Mouse (Mus musculus): Measurements from ENCODE around the gene Slc25a33.

Slc25a33 gene

GRCm38 (mm10) chr4:149774094-149774470 lies at the start of gene Slc25a33:
Gene Slc25a33, minus strand, starts transcription at chr4:149774277.
- in situ Hi-C loops (cut with MboI, MseI), result no loop called here

- in situ Hi-C loops (cut with MboI, MseI), result loop anchor here (25.0 kb wide), 1 partner anchor 265 kb away; the partner anchor contains the start of gene Gpr157
Observed at GRCm38 (mm10) chr4:149822586-149823196, 48.6 kb upstream of the Slc25a33 start.

DNA sequence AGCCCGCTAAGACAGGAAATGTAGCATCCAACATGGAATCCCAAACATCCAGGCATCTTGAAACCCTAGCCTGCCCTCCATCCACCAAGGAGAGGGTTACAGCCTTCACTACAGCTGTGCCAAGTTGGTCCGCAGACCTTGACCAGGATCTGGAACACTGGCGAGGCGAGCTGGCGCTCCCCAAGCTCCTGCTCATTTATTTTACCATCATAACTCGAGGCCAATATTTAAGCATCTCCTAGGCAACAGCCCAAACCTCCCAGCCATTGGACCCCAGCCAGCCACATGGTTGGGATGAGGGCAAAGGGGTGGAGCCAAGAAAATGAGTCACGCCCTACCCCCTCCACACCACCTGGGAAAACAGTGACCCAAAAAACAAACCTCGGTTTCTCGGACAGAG lies 48.0 kb upstream of the Slc25a33 start:
- in situ Hi-C loops (cut with MboI, MseI), result loop anchor here (25.0 kb wide), 1 partner anchor 265 kb away; the partner anchor contains the start of gene Gpr157

- in situ Hi-C loops (cut with MboI, MseI), result loop anchor here (25.0 kb wide), 1 partner anchor 267 kb away; the partner anchor contains the start of gene Gpr157
Observed at GRCm38 (mm10) chr4:149820569-149820968, 46.5 kb upstream of the Slc25a33 start.

DNA sequence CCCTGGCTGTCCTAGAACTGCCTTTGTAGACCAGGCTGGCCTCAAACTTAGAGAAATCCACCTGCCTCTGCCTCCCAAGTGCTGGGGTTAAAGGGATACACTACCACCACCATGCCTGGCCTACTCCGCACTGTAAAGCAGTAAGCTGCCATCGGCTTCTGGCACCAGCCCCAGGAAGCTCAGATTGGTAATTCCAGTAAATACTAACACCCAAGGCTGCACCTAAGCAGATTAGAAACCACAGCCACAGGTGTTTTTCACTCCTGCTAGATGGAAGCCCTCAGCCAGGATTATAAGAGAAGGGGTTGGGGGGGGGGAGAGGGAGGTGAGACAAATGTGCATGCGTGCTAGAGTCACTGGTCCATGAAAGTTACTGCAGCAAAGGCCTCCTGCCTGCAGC lies 45.1 kb upstream of the Slc25a33 start:
- in situ Hi-C loops (cut with MboI, MseI), result loop anchor here (25.0 kb wide), 1 partner anchor 268 kb away; the partner anchor contains the start of gene Gpr157

- in situ Hi-C loops (cut with MboI, MseI), result loop anchor here (25.0 kb wide), 1 partner anchor 271 kb away; the partner anchor contains the start of gene Gpr157
Observed at GRCm38 (mm10) chr4:149816598-149816997, 42.5 kb upstream of the Slc25a33 start.

- in situ Hi-C loops (cut with MboI, MseI), result loop anchor here (25.0 kb wide), 1 partner anchor 272 kb away; the partner anchor contains the start of gene Gpr157
Observed at GRCm38 (mm10) chr4:149815586-149815985, 41.5 kb upstream of the Slc25a33 start.

GRCm38 (mm10) chr4:149813409-149814184 lies 39.5 kb upstream of the Slc25a33 start:
- in situ Hi-C loops (cut with MboI, MseI), result loop anchor here (25.0 kb wide), 1 partner anchor 274 kb away; the partner anchor contains the start of gene Gpr157

- in situ Hi-C loops (cut with MboI, MseI), result loop anchor here (25.0 kb wide), 1 partner anchor 277 kb away; the partner anchor contains the start of gene Gpr157
Observed at GRCm38 (mm10) chr4:149810372-149810771, 36.3 kb upstream of the Slc25a33 start.

DNA sequence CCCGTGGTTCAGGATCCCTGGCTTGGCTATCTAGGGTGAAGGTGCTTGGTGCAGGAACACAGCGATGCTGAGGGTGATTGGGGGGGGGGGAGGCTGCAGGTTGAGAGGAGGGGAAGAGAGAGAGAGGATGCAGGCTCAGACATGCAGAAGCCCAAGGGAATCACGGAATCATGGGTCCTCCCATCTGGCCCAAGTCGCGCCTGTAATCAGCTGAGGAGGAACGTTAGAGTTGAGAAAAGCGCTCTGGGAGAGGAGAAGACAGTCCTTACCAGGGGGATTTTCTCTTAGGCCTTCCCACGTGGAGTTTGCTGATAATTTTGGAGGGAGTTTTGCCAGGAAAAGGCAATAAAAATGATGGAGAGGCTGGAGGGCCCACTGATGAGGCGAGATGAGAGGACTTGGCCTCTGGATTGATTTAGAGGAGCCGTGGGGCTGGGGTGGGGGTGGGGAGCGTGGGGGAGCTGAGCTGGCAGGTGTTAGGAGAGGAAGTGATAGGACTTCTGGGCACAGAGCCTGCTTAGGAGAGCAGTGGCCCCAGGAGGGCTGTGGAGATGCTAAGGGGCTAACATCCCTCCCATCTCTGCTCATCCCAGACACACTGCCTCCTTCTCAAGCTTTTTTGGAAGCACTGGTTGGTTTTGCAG lies 34.6 kb upstream of the Slc25a33 start:
- in situ Hi-C loops (cut with MboI, MseI), result loop anchor here (5.0 to 25.0 kb wide), 2 partner anchors 149 to 279 kb away; partner anchors contain the start of genes Gpr157 and Spsb1

DNA sequence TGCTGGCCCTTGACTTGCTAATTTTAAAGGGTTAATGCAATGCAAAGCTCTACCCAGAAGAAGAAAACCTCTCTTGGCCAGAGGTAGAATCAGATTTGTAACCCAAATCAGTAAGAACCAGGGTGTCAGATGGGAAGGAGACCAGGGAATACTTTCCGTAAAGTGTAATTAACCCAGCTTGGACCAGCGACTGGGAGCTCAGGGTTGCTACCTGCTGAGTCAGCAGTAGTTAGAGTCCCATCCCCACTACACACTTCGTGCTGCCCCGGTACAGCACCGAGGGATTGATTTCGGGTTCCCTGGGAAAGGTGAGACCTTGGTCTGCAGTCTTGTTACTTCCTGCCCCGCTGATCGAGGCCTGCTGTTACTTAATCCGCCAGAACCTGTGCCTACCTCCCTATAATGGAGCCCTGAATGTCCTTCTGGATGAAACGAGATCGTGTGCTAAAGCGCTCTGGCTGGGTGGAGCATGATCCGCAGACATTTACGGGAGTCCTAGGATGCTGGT lies 34.0 kb upstream of the Slc25a33 start:
- in situ Hi-C loops (cut with MboI, MseI), result loop anchor here (5.0 to 25.0 kb wide), 2 partner anchors 149 to 279 kb away; partner anchors contain the start of genes Gpr157 and Spsb1

DNA sequence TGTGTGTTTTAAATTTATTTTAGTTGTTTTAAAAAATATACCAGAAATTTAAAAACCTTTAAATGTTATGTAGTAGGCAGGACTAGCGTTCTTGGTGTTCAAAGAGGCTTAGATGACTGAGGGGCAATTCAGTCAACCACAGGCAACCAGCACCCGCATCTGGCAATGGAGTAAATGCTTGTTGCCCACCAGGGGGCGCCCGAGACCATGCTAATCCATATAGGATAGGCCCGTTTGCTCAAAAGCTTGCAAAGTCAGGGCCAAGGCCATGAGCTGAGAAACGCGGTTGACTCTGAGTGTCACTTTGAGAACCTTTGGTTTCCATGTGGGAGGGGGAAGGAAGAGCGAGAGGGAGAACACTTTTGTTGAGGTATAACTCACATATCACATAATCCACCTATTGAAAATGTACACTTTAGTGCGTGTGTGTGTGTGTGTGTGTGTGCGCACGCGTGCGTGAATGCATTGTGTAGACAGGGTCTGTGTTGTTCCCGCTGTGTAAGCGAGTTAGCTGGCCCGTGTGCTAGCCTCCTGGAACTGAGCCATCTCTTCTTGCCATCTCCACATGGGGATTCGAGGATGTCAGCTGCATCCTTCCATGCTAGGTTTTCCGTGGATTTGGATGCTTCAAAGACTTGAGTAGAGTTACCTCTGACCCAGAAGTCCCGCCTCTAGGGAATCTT lies 32.8 kb upstream of the Slc25a33 start:
- in situ Hi-C loops (cut with MboI, MseI), result loop anchor here (5.0 to 25.0 kb wide), 2 partner anchors 150 to 280 kb away; partner anchors contain the start of genes Gpr157 and Spsb1

DNA sequence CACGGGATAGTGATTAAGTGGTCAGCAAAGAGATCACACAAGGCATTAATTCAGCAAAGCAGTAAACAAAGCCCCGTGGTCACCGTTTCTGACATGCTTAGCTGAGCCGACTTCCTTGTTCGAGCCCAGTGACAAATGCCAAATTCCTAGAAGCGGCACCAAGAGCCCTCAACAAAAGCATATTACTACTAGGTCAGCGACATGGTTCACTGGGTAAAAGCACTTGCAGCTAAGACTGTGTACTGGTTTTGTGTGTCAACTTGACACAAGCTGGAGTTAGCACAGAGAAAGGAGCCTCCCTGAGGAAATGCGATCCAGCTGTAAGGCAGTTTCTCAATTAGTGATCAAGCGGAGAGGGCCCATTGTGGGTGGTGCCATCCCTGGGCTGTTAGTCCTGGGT lies 28.2 kb upstream of the Slc25a33 start:
- in situ Hi-C loops (cut with MboI, MseI), result loop anchor here (25.0 kb wide), 1 partner anchor 285 kb away; the partner anchor contains the start of gene Gpr157

- in situ Hi-C loops (cut with MboI, MseI), result loop anchor here (25.0 kb wide), 1 partner anchor 287 kb away; the partner anchor contains the start of gene Gpr157
Observed at GRCm38 (mm10) chr4:149800576-149800975, 26.5 kb upstream of the Slc25a33 start.

GRCm38 (mm10) chr4:149800172-149800464 lies 26.0 kb upstream of the Slc25a33 start:
- in situ Hi-C loops (cut with MboI, MseI), result loop anchor here (25.0 kb wide), 1 partner anchor 287 kb away; the partner anchor contains the start of gene Gpr157

DNA sequence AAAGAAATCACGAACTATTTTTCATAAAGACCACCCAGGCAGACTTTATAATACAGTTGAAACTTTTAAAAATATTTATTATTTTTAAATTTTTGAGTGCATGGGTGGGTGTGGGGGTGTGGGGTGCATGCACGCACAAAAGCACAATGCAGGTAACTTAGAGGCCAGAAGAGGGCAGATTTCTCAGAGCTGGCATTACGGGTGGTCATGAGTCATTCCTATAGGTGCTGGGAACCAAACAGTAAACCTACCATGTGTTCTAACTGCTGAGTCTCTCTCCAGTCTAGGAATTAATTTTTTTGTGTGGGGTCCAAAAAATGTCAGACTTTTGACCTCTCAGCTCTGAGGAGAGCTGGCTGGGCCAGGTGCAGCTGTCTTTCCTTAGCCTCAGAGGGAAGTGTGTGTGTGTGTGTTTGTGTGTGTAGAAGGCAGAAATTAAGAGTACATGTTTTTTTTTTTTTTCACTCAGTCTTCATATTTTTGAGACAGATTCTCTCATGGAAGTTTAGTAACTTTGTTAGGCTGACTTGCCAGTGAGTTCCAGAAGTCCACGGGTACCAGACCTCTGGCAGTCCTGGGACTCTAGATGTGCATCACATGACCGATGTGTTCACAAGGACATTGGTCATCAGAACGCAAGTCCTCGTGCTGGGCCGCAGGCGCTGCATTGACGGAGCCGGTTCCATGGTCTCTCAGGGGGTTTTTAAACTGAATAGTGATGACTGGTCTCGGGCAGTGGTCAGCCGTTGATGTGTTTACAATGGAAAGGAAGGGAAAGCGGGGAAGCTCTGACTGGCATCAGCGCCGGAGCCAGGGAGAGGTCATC lies 25.5 kb upstream of the Slc25a33 start:
- in situ Hi-C loops (cut with MboI, MseI), result loop anchor here (25.0 kb wide), 1 partner anchor 288 kb away; the partner anchor contains the start of gene Gpr157

- in situ Hi-C loops (cut with MboI, MseI), result no loop called here
Observed at GRCm38 (mm10) chr4:149798684-149799309, 24.7 kb upstream of the Slc25a33 start.

DNA sequence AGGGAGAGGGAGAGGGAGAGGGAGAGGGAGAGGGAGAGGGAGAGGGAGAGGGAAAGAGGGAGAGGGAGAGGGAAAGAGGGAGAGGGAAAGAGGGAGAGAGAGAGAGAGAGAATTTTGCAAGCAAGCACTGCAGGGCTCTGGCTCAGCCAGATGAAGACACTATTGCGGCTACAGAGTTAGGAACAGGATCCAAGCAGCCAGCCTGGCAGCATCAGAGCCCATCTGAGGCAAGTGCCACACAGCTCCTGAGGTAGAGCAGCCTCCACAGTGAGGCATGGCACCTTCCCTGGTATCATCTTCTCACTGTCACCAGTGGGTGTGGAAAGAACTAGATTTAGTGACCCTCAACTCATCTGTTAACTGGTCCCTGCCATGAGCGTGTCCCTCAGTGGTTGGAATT lies 24.0 kb upstream of the Slc25a33 start:
- in situ Hi-C loops (cut with MboI, MseI), result no loop called here

DNA sequence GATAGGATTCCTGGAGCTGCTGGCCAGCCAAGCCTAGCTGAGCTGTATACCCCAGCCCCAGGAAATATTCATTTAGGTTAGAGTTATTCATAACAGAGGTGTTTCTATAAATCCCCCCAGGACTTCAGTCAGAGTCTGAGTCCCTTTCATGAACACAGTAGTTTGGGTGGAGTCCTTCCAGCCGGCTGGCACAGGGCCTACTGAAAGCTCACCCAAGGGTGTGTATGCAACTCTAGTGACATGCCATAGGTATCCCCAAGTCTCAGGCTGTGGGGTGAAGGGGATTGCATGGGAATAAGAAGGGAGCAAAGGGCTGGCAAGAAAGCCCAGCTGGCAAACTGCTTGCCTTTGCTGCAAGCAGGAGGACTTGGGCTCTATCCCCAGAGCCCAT lies 23.1 kb upstream of the Slc25a33 start:
- in situ Hi-C loops (cut with MboI, MseI), result no loop called here

All from regulatory T cell (primary cell).